Mouse (Mus musculus) olfactory bulb, adult 2 months (tissue): ENCODE data around the gene Ece1.

Experiments
- CTCF ChIP-seq: fragments of 200-500 bp; IDR thresholded peaks from 2 replicates; pipeline ENCODE4 v1.5.1; 2012; ENCODE audit warnings: low read depth, mild to moderate bottlenecking, low read length, moderate library complexity; ENCODE audit not compliant: insufficient read depth
- POLR2A ChIP-seq: fragments of 200-500 bp; IDR thresholded peaks from 2 replicates; pipeline ENCODE4 v1.6.1; 2012; ENCODE audit warnings: mild to moderate bottlenecking, low read depth, low read length, moderate library complexity; ENCODE audit not compliant: insufficient read depth

DNA sequence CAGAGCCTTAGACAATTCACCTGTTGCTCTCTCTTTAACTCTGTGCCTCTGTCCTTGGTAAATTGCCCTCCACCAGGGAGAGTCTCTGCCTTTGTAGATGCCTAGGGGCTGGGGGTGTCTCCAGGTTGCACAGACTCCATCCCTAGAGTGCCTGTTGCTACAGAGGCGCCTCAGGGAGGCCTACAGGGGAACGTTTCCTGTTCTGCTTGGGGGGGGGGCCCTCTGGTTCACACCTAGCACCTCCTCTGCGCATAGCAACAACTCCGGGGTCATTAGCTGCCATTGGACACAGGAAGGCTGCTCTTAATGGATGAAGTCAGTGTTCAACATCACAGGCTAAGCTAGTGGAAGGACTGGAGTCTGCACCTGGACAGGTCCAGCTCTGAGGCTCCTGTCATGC lies 12.8 kb downstream of the Ece1 start:
- no peak for TF ChIP-seq POLR2A
- TF ChIP-seq CTCF, result no peak
